8 mouse cellular contexts compared by ENCODE assay signal in the genomic region with DNA sequence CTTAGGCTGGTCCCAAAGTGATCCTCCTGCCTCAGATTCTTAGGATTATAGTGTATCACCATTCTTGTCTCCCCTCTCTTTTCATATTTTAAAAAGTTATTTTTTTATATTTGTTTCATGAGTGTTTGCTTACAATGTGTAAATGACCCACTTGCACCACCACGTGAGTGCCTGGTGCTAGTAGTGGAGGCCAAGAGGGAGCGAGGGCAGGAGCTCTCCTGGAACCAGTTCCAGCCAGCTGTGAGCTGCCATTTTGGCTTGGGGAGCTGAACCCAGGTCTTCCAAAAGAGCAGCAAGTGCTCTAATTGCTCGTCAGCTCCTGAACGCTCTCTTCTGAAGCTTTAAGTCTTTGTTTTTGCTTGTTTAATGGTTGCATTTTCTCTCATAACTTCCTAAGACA. TPM values are rescaled to one million over a fixed set of nuclear protein-coding genes. Genes with fewer than 3 reads are reported as not detected.
DNase-seq lines count a peak whose midpoint lies in the region; ATAC-seq and TF ChIP-seq lines count a peak whose summit lies in the region.

No protein-coding gene starts in this region.

- peak overlapping the region; percentile 63 for H3K4me2 ChIP-seq in forebrain, embryonic 15.5 days (replicated peaks)
- peak overlapping the region; percentile 76 for H3K4me2 ChIP-seq in myocyte (ENCODE audit: low read depth)

- peak overlapping the region; percentile 35; the same call in 1 of the 2 replicates for H3K4me3 ChIP-seq in liver, adult 2 months (ENCODE audit: insufficient read depth, low read depth, low read length)
- H3K4me3 ChIP-seq in forebrain, embryonic 15.5 days = peak overlapping the region; percentile 81
- 0 out of 2 replicates have a peak overlapping the region, but pooled peaks have one; percentile 10 for H3K4me3 ChIP-seq in limb, embryonic 10.5 days
- H3K4me3 ChIP-seq in myocyte = peak overlapping the region; percentile 61

- no peak for TF ChIP-seq CTCF in liver, adult 2 months (IDR thresholded peaks at IDR 0.05; ENCODE audit: low read depth, low read length)

- peak overlapping the region; percentile 18; the same call in 1 of the 2 replicates for H3K9ac ChIP-seq in liver, adult 2 months (ENCODE audit: low read depth, low read length)
- H3K9ac ChIP-seq in forebrain, embryonic 15.5 days (replicated peaks) = no peak overlapping the region

- H3K79me2 ChIP-seq in liver, adult 2 months (ENCODE audit: control insufficient read depth, insufficient read depth, low read length) = peaks cover 22% of the 10 kb centered on the region
- H3K79me2 ChIP-seq in myocyte (ENCODE audit: control insufficient read depth, insufficient read depth) = peaks cover 69% of the 10 kb centered on the region

- WGBS in liver, adult 2 months = 27% methylated on average over 4 of the region's 4 CpGs
- 51% methylated on average over 4 of the region's 4 CpGs for WGBS in forebrain, embryonic 15.5 days
- WGBS in limb, embryonic 10.5 days = 76% methylated on average over 4 of the region's 4 CpGs

- H3K27me3 ChIP-seq in liver, adult 2 months (ENCODE audit: control insufficient read depth, insufficient read depth, low read length) = no peaks in the 10 kb centered on the region
- no peaks in the 10 kb centered on the region for H3K27me3 ChIP-seq in forebrain, embryonic 15.5 days
- no peaks in the 10 kb centered on the region for H3K27me3 ChIP-seq in limb, embryonic 10.5 days (ENCODE audit: low read depth, poor library complexity, severe bottlenecking)
- H3K27me3 ChIP-seq in myocyte (ENCODE audit: control insufficient read depth, insufficient read depth, insufficient read length) = no peaks in the 10 kb centered on the region

- no peak for ATAC-seq in forebrain, embryonic 15.5 days (replicated peaks)

- no peaks in the 10 kb centered on the region for H3K36me3 ChIP-seq in liver, adult 2 months (ENCODE audit: control insufficient read depth, insufficient read depth, low read length)
- no peaks in the 10 kb centered on the region for H3K36me3 ChIP-seq in forebrain, embryonic 15.5 days
- H3K36me3 ChIP-seq in limb, embryonic 10.5 days = peaks cover 13% of the 10 kb centered on the region
- H3K36me3 ChIP-seq in myocyte (ENCODE audit: control insufficient read depth, insufficient read depth) = peaks cover 3% of the 10 kb centered on the region

- peak overlapping the region; percentile 58 for H3K27ac ChIP-seq in liver, adult 2 months (replicated peaks; ENCODE audit: insufficient read depth, low read depth, low read length)
- H3K27ac ChIP-seq in forebrain, embryonic 15.5 days (replicated peaks) = no peak overlapping the region
- H3K27ac ChIP-seq in limb, embryonic 10.5 days = no peak overlapping the region

- DNase-seq in liver, adult 2 months (ENCODE audit: extremely low read depth, low read depth, low spot score) = peak; percentile 86
- no peak for DNase-seq in liver
- DNase-seq in limb, embryonic 10.5 days (ENCODE audit: low spot score) = no peak
- no peak for DNase-seq in urinary bladder, adult 18-20 months (ENCODE audit: low spot score in 2 of 2)
- no peak for DNase-seq in urinary bladder, postnatal 10 days (ENCODE audit: low spot score)
- DNase-seq in layer of hippocampus, postnatal 10 days (ENCODE audit: low spot score in 2 of 2) = no peak

- no peak overlapping the region for H3ac ChIP-seq in myocyte (ENCODE audit: control insufficient read depth, insufficient read length)

- H3K4me1 ChIP-seq in liver, adult 2 months (ENCODE audit: control insufficient read depth, insufficient read depth, low read length) = peaks cover 15% of the 10 kb centered on the region
- peaks cover 32% of the 10 kb centered on the region for H3K4me1 ChIP-seq in forebrain, embryonic 15.5 days
- peaks cover 25% of the 10 kb centered on the region for H3K4me1 ChIP-seq in limb, embryonic 10.5 days

- no peak for TF ChIP-seq POLR2A in liver, adult 2 months (IDR thresholded peaks at IDR 0.05; ENCODE audit: extremely low read depth, insufficient read depth, low read length)
- TF ChIP-seq POLR2A in myocyte (IDR thresholded peaks at IDR 0.05; ENCODE audit: insufficient read length, low read depth) = no peak

- no peaks in the 10 kb centered on the region for H3K9me3 ChIP-seq in forebrain, embryonic 15.5 days
- H3K9me3 ChIP-seq in limb, embryonic 10.5 days (replicated peaks) = no peaks in the 10 kb centered on the region

TF ChIP-seq in myocyte, 11 proteins besides CTCF, POLR2A, EP300 and RAD21:
- no peak for TF ChIP-seq TCF12 (IDR thresholded peaks at IDR 0.05; ENCODE audit: insufficient read depth, poor library complexity, severe bottlenecking)
- TF ChIP-seq USF1 (IDR thresholded peaks at IDR 0.05; ENCODE audit: low read depth) = no peak
- no peak for TF ChIP-seq CEBPB (IDR thresholded peaks at IDR 0.05; ENCODE audit: insufficient read depth, poor library complexity, severe bottlenecking)
- no peak for TF ChIP-seq REST (IDR thresholded peaks at IDR 0.05; ENCODE audit: insufficient read depth, insufficient read length)
- TF ChIP-seq MYOG (IDR thresholded peaks at IDR 0.05; ENCODE audit: control insufficient read depth in 1 of 3, insufficient read depth in 1 of 3, insufficient read length in 2 of 3, low read depth in 2 of 3) = no peak
- no peak for TF ChIP-seq POLR2AphosphoS2 (IDR thresholded peaks at IDR 0.05; ENCODE audit: insufficient read length, low read depth)
- no peak for TF ChIP-seq TCF3 (IDR thresholded peaks at IDR 0.05; ENCODE audit: insufficient read length, low read depth)
- TF ChIP-seq MYOD1 (IDR thresholded peaks at IDR 0.05; ENCODE audit: control insufficient read depth in 1 of 3, insufficient read length in 2 of 3, low read depth in 2 of 3) = no peak
- TF ChIP-seq MAX (IDR thresholded peaks at IDR 0.05; ENCODE audit: low read depth) = no peak
- TF ChIP-seq E2F4 (IDR thresholded peaks at IDR 0.05; ENCODE audit: insufficient read depth) = no peak
- TF ChIP-seq SRF (IDR thresholded peaks at IDR 0.05; ENCODE audit: control insufficient read depth, insufficient read length, low read depth) = no peak

RNA-seq across cellular contexts. Expression of a gene that starts 3.6 kb away (rescaled TPM):
- total RNA-seq in liver, adult 2 months (2014; rRNA removed) = 83.6 and 84.0 TPM in 2 replicates
- polyA plus RNA-seq in liver, adult 2 months (2012; rRNA removed) = 32.6 and 44.7 TPM in 2 replicates
- polyA plus RNA-seq in forebrain, embryonic 15.5 days (2015; fragmentation: Nextera tagmentation; extraction: Ambion mirVana) = 98.2 and 105 TPM in 2 replicates
- 59.5 and 71.7 TPM in 2 replicates for polyA plus RNA-seq in limb, embryonic 10.5 days (2016; fragmentation: Nextera tagmentation; extraction: Ambion mirVana)
- polyA plus RNA-seq in myocyte (2012; fragmentation: generic; extraction: Trizol) = 50.1 TPM
- total RNA-seq in layer of hippocampus, postnatal 10 days (2021) = 100 to 1,000 TPM; 106 to 116 TPM

Comparison
In these comparisons a context has a peak if more than half of its experiments do, and no peak if none do; other contexts are left out.
1. H3K4me3 ChIP-seq: peak in every context shown above with its lines; median percentile 81 in forebrain, embryonic 15.5 days; 61 in myocyte; 35 in liver, adult 2 months; 10 in limb, embryonic 10.5 days.